Mouse (Mus musculus): Measurements from ENCODE around the gene Olfr456.
"Not testable (repeated sequence)": the region's sequence is repeated elsewhere in the genome, so short reads cannot be mapped to it uniquely, and the experiment has no call there.

Gene Olfr456

DNA sequence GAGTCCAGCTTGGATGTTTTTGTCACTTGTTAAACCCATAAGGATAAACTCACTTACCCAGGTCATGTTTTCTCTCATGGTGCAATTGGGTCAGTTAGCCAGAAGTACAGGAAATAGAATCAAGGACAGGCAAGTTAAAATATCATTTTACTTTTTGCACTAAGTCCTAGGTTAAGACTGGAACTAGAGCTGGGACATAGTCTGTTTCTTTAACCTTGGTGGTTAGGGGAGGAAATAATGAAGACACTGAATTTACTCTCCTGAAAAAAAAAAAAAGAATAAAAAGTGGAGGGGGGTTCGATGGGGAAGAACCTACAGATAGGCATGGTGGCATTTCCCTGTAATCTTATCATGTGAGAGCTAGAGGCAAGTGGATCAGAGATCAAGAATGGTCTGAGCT, at the start of gene Olfr456:
Gene Olfr456, minus strand, starts transcription at position 101 of the 400 bp plus-strand sequence.
- no peak for DNase-seq (ENCODE audit: low read depth, low spot score)

DNA sequence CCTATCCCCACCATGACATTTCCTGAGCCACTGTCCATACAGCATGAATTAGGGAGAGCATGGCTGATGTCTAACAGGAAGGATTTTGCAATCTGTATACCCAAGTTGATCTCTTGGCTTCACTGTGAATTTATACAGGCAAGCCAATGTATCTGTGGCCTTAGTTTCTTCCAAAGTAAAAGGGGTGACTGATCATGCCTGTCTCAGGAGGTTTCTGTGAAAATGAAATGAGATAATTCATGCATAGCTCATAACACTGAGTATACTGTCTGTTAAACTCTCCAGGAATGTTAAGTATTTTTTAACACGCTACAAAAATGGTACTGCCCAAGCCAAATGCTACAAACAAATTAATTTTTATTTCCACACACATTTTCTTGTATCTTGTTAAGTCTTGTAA, 26.4 kb upstream of the Olfr456 start:
- no peak for DNase-seq (ENCODE audit: low read depth, low spot score)

DNA sequence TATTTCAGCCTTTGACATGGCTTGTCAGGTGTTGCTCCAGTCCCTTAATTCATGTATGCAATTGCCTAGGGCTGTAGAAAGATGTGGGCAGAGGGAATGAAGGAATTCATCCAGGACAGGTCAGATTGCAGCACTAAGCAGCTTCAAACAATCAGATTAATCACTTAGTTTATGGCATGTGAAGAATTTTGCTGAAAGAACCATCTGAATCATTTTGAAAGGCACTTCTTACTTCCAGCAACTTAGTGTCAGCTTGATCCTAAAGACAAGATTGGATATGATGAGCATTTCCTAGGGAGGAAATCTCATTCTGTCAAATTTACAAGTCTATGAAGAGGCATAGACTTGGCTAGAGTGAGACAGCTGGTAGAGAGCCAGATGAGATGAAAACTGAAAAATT, 22.3 kb upstream of the Olfr456 start:
- no peak for DNase-seq (ENCODE audit: low read depth, low spot score)

DNA sequence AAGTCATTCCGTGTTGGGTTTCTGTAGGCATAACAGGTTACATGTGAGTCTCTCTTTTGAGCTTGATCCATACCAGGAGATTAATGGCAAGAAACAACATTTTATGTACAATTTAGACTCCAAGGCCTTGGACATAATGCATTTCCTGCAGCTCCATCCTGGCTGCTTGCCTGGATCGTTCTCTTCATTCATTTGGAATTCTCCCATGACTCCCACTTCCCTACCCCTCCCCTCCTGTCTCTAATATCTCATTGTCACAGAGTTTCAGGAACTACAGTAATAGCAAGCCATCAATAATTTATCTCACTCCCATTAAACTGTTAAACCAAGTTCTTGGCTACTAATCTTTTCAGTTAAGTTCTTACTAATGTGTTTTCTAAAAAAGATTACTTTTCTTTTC, 16.5 kb upstream of the Olfr456 start:
- DNase-seq (ENCODE audit: low read depth, low spot score), result no peak

DNA sequence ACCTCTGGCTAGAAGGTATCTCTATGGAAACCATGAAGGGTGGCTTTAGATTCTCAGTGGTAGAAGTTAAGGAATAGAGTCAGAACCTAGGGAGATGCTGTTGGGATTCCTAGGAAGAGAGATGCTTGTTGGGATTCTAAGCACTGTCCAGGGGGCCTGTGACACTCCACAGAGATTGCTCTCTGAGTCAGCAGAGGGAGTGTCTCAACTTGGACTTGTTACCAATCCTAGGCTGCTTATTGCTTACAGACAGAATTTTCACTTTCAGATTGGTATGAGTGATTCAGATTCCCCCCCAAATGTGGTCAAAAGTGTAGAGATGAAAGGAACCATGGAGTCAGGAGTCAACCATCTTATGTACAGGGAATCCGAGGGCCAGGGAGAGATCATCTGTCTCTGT, 2.7 kb upstream of the Olfr456 start:
- DNase-seq (ENCODE audit: low read depth, low spot score), result no peak

DNA sequence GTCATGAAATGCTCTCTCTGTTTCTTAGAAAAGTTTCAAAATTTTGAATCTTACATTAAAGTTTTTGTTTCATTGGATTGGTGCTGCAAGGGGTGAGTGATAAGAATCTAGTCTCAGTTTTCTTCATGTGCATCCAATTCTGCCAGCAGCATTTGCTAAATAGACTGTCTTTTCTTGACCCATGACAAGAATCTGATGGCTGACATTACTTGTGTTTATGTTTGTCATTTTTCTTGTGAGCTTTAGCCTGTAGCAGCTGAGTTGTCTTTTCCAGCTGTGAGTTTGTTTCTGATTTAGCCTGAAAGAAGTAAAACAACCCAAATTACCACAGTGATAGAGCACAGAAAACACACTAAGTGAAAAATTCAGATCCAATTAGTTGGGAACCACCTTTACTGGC, 2.4 kb downstream of the Olfr456 start:
- no peak for DNase-seq (ENCODE audit: low read depth, low spot score)

DNA sequence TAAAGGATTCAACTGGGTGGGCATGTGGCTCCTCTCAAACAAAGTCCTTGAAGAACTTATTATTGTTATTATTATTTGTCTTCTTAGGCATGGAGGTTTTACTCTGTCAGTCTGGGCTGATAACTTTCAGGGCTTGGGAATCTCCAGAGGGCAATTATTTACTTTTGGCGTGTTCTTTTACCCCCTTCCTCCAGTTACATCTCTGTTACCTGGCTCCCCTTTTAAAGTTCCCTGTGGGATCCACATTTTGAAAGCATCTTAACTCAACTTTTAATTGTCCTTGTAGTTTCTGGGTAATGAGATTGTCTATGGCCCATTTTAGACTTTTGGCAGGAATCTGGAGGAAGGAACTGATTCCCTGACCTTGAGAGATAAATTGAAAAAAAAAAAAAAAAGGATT, 10.8 kb downstream of the Olfr456 start, which contains the start of gene Olfr457:
Gene Olfr457, minus strand, starts transcription at position 101 of the 400 bp plus-strand sequence.
- DNase-seq (ENCODE audit: low read depth, low spot score), result no peak

DNA sequence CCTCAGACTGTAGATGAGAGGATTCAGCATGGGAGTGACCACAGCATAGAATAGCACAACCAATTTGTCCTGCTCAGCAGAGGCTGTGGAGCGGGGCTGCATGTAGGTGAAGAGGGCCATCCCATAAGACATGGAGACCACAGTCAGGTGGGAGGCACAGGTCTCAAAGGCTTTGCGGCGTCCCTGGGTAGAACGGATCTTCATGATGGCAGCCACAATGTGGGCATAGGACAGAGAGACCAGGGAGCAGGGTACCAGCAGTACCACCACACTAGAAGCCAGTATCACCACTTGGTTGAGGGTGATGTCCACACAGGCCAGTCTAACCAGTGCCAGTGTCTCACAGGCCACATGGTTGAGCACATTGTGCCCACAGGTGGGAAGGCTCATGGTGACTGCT, 15.7 kb downstream of the Olfr456 start:
- not testable (repeated sequence) for DNase-seq (ENCODE audit: low read depth, low spot score)

DNA sequence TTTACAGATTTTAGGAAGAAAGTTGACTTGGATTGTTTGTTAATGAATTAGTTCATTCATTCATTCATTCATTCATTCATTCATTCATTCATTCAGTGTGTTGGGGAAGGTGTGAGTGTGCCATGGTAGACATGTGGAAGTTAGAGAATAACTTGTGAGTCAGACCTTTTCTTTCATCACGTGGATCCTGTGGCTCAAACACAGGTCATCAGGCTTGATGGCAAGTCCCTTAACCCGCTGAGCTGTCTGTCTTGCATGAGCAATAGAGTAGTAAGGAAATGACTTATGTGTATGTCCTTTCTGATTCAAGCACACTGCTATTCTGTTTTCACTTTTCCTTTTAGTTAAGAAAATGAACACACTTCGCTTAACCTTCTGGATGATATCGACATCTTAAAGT, 16.5 kb downstream of the Olfr456 start:
- DNase-seq (ENCODE audit: low read depth, low spot score), result no peak

DNA sequence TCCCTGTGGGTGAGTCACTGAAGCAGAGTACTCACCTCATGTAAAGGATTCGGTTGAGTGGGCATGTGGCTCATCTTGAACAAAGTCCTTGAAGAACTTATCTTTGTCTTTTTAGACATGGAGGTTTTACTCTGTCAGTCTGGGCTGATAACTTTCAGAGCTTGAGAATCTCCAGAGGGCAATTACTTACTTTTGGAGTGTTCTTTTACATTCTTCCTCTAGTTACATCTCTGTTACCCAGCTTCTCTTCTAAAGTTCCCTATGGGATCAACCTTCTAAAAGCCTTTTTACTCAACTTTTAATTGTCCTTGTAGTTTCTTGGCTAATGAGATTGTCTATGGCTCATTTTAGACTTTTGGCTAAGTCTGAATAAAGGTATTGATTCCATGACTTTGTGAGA, 21.9 kb downstream of the Olfr456 start, which contains the start of gene Olfr458:
Gene Olfr458, minus strand, starts transcription at position 101 of the 400 bp plus-strand sequence.
- DNase-seq (ENCODE audit: low read depth, low spot score), result no peak

DNA sequence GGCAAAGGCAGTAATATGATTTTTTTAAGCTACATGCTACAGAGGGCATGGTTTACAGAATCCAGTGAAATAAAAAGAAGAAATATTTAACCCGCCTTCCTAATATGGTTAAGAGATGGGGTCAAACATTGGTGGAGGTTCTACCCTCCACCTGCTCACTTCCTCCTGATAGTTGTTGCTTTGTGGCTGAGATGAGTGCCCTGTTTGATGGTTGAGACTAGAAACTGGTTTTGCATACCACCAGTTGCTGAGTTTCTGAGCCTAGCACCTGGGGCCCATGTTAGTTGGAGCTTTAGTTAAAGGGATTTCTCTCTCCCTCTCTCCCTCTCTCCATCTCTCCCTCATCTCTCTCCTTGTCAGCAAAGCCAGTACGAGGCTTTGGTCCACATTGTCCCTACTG, 39.6 kb downstream of the Olfr456 start:
- DNase-seq (ENCODE audit: low read depth, low spot score), result no peak

DNA sequence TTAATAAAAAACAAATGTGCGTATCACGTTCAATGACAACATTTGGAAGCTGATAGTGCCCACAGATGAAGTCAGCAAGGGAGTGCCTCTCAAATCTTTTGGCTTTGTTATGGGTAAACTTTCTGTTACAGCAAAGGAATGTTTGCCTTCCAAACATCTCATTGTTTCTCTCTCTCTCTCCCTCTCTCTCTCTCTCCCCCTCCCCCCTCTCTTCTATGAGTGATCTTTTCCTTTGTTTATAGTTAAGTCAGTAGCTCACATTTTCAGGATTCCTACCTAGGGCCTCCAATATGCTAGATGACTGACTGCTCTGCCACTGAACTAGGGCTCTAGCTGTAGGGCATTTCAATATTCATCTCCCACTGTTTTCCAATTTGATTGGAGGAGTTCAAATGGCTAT, 42.5 kb downstream of the Olfr456 start:
- DNase-seq (ENCODE audit: low read depth, low spot score), result no peak

DNA sequence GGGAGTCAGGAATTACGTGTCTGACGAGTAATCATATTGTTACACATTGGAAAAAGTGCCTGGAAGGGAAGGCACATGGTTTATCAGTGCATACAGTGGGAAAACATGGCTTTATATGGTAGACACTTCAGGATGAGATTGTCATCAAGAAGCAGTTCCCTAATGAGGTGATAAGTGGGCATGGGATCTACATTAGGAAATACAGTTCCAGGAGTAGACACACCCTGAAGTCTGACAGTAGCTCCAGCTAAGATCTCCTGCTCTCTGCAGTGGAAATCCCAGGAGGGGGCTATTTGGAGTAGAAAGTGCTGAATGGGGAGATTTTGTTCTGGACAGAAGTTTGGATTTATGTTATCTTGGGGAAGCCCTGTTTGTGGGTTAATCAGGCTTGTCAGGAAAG, 45.6 kb downstream of the Olfr456 start:
- DNase-seq (ENCODE audit: low read depth, low spot score), result no peak
